Mouse (Mus musculus): ENCODE measurements around the gene Tbc1d1. TPM values are rescaled to one million over a fixed set of nuclear protein-coding genes. Genes with fewer than 3 reads are reported as not detected.

Gene Tbc1d1
- polyA plus RNA-seq, 1 experiment: 2.8 TPM

- TF ChIP-seq GATA1 (IDR thresholded peaks at IDR 0.05; ENCODE audit: low read length): no peak
These were observed 81.6 kb downstream of the Tbc1d1 start for GRCm38 (mm10) chr5:64237693-64238092.

- no peak for TF ChIP-seq GATA1 (IDR thresholded peaks at IDR 0.05; ENCODE audit: low read length)
These were observed 83.0 kb downstream of the Tbc1d1 start for GRCm38 (mm10) chr5:64238894-64239652.

GRCm38 (mm10) chr5:64240941-64241682 lies 85.0 kb downstream of the Tbc1d1 start:
- TF ChIP-seq GATA1 (IDR thresholded peaks at IDR 0.05; ENCODE audit: low read length): no peak

- no peak for TF ChIP-seq GATA1 (IDR thresholded peaks at IDR 0.05; ENCODE audit: low read length)
These were observed 85.8 kb downstream of the Tbc1d1 start for GRCm38 (mm10) chr5:64241867-64242266.

- TF ChIP-seq GATA1 (IDR thresholded peaks at IDR 0.05; ENCODE audit: low read length): peak; percentile 72
These were observed 86.8 kb downstream of the Tbc1d1 start for GRCm38 (mm10) chr5:64242795-64243455.

GRCm38 (mm10) chr5:64243666-64244065 lies 87.6 kb downstream of the Tbc1d1 start:
- no peak for TF ChIP-seq GATA1 (IDR thresholded peaks at IDR 0.05; ENCODE audit: low read length)

GRCm38 (mm10) chr5:64244283-64244682 lies 88.2 kb downstream of the Tbc1d1 start:
- no peak for TF ChIP-seq GATA1 (IDR thresholded peaks at IDR 0.05; ENCODE audit: low read length)

- no peak for TF ChIP-seq GATA1 (IDR thresholded peaks at IDR 0.05; ENCODE audit: low read length)
These were observed 88.6 kb downstream of the Tbc1d1 start for GRCm38 (mm10) chr5:64244745-64245144.

- TF ChIP-seq GATA1 (IDR thresholded peaks at IDR 0.05; ENCODE audit: low read length): no peak
These were observed 95.3 kb downstream of the Tbc1d1 start for GRCm38 (mm10) chr5:64251435-64251834.

- no peak for TF ChIP-seq GATA1 (IDR thresholded peaks at IDR 0.05; ENCODE audit: low read length)
These were observed 98.2 kb downstream of the Tbc1d1 start for GRCm38 (mm10) chr5:64254278-64254677.

GRCm38 (mm10) chr5:64254988-64255387 lies 98.9 kb downstream of the Tbc1d1 start:
- no peak for TF ChIP-seq GATA1 (IDR thresholded peaks at IDR 0.05; ENCODE audit: low read length)

- no peak for TF ChIP-seq GATA1 (IDR thresholded peaks at IDR 0.05; ENCODE audit: low read length)
These were observed 107.2 kb downstream of the Tbc1d1 start for GRCm38 (mm10) chr5:64263348-64263747.

- no peak for TF ChIP-seq GATA1 (IDR thresholded peaks at IDR 0.05; ENCODE audit: low read length)
These were observed 107.9 kb downstream of the Tbc1d1 start for GRCm38 (mm10) chr5:64263898-64264478.

GRCm38 (mm10) chr5:64265145-64265544 lies 109.0 kb downstream of the Tbc1d1 start:
- no peak for TF ChIP-seq GATA1 (IDR thresholded peaks at IDR 0.05; ENCODE audit: low read length)

- TF ChIP-seq GATA1 (IDR thresholded peaks at IDR 0.05; ENCODE audit: low read length): no peak
These were observed 109.8 kb downstream of the Tbc1d1 start for GRCm38 (mm10) chr5:64265906-64266305.

GRCm38 (mm10) chr5:64266534-64266933 lies 110.4 kb downstream of the Tbc1d1 start:
- TF ChIP-seq GATA1 (IDR thresholded peaks at IDR 0.05; ENCODE audit: low read length): no peak
